Mouse (Mus musculus): ENCODE results near the gene Gpld1.

DNA sequence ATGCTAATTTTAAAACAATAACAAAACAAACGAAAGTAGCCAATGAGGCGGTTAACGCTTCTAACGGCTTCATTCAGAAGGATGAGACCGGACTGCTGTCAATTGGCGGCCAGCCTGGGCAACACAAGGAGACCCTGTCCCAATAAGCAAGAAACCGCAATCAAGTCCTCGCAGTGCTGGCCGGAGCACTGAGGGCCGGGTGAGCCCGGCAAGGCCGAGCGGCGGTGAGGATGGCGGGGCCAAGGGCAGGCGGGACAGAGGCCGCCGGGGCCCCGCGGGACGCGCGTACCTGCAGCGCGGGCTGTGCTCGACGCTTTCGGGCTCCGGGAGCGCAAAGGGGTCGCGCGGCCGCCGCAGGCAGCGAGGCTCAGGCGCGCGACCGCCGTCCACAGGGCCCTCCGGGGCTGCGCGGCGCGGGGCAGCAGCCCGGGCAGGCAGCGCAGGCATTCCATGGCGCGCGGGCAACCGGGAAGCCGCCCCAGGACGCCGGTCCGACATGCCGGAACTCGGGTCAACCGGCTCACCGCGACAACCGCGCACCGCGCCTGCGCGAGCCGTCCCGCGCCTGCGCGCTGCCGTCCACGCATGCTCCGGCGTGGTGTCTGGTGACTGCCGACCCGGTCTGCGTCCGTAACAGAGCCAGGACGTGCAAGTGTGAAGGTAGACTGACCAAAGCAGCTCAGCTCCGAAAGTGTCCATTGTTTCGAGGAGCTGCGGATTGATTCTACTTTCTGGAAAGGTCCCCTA lies 77.0 kb downstream of the Gpld1 start, which contains the start of gene Mrs2:
- TF ChIP-seq CTCF (IDR thresholded peaks at IDR 0.05; ENCODE audit: low read depth) = no peak
- TF ChIP-seq EP300 (IDR thresholded peaks at IDR 0.05; ENCODE audit: low read depth) = no peak

All from liver, postnatal 0 days (tissue).